Mouse (Mus musculus): ENCODE results near the gene Fam222a.
A peak's percentile ranks its signal among the peaks of the same experiment; 100 is the strongest.

Fam222a gene

GRCm38 (mm10) chr5:114560965-114561364 lies 6.9 kb upstream of the Fam222a start:
- DNase-seq = no peak

GRCm38 (mm10) chr5:114563994-114564393 lies 3.8 kb upstream of the Fam222a start:
- DNase-seq = no peak

- peak; percentile 71 for DNase-seq
Observed at GRCm38 (mm10) chr5:114565305-114565704, 2.5 kb upstream of the Fam222a start.

- no peak for DNase-seq
Observed at GRCm38 (mm10) chr5:114565751-114566150, 2.1 kb upstream of the Fam222a start.

GRCm38 (mm10) chr5:114566461-114566860 lies 1.4 kb upstream of the Fam222a start:
- DNase-seq = no peak

GRCm38 (mm10) chr5:114567075-114567517 lies 720 bp upstream of the Fam222a start:
- peak; percentile 97 for DNase-seq

- DNase-seq = peak; percentile 55
Observed at GRCm38 (mm10) chr5:114568818-114569217, 1.0 kb downstream of the Fam222a start.

GRCm38 (mm10) chr5:114569918-114570670 lies 2.3 kb downstream of the Fam222a start:
- peak; percentile 78 for DNase-seq

- DNase-seq = no peak
Observed at GRCm38 (mm10) chr5:114570791-114571450, 3.1 kb downstream of the Fam222a start.

- DNase-seq = no peak
Observed at GRCm38 (mm10) chr5:114571451-114572030, 3.7 kb downstream of the Fam222a start.

GRCm38 (mm10) chr5:114572997-114573396 lies 5.2 kb downstream of the Fam222a start:
- no peak for DNase-seq

- no peak for DNase-seq
Observed at GRCm38 (mm10) chr5:114573920-114574628, 6.3 kb downstream of the Fam222a start.

GRCm38 (mm10) chr5:114575010-114575409 lies 7.2 kb downstream of the Fam222a start:
- no peak for DNase-seq

GRCm38 (mm10) chr5:114575530-114575929 lies 7.7 kb downstream of the Fam222a start:
- no peak for DNase-seq

GRCm38 (mm10) chr5:114575986-114576605 lies 8.3 kb downstream of the Fam222a start:
- DNase-seq = no peak

- no peak for DNase-seq
Observed at GRCm38 (mm10) chr5:114578361-114578760, 10.5 kb downstream of the Fam222a start.

GRCm38 (mm10) chr5:114579714-114580357 lies 12.0 kb downstream of the Fam222a start:
- DNase-seq = no peak

- DNase-seq = no peak
Observed at GRCm38 (mm10) chr5:114581486-114581885, 13.7 kb downstream of the Fam222a start.

GRCm38 (mm10) chr5:114583046-114583445 lies 15.2 kb downstream of the Fam222a start:
- DNase-seq = no peak

- DNase-seq = no peak
Observed at GRCm38 (mm10) chr5:114583490-114584175, 15.8 kb downstream of the Fam222a start.

- peak; percentile 59 for DNase-seq
Observed at GRCm38 (mm10) chr5:114584293-114585104, 16.7 kb downstream of the Fam222a start.
